Mouse (Mus musculus): ENCODE results near the gene Rpp14. TPM values are rescaled to one million over a fixed set of nuclear protein-coding genes. Genes with fewer than 3 reads are reported as not detected.
"Not testable (repeated sequence)": the region's sequence is repeated elsewhere in the genome, so short reads cannot be mapped to it uniquely, and the experiment has no call there.

Gene Rpp14
- polyA plus RNA-seq, 1 experiment from 2014 or later, result 16.0 TPM

DNA sequence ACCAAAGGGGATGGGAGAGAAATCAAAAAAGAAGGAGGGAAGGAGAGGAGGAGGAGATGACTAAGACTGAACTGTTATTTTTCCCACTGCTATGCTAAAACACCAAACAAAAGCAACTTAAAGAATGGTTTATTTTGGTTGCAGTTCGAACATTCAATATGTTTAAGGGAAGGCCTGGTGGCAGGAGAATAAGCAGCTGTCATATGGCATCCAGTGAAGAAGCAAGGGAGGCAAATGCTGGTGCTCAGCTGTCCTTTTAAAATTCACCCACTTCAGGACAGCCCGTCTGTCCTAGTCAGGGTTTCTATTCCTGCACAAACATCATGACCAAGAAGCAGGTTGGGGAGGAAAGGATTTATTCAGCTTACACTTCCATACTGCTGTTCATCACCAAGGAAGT lies 37.2 kb downstream of the Rpp14 start:
- 58% methylated on average over 2 of the region's 2 CpGs for WGBS (ENCODE audit: insufficient replicate concordance)
- H3K36me3 ChIP-seq (ENCODE audit: control insufficient read depth, insufficient read depth), result no peaks in the 10 kb centered on the region; the same call in 1 of the 2 replicates
- no peaks in the 10 kb centered on the region for H3K27me3 ChIP-seq (ENCODE audit: control insufficient read depth, insufficient read depth, low read depth, low read length)
- H3K27ac ChIP-seq (ENCODE audit: low read length), result no peak overlapping the region
- H3K4me2 ChIP-seq (ENCODE audit: low read depth, low read length), result no peak overlapping the region
- no peak for ATAC-seq (ENCODE audit: low read depth)
- no peaks in the 10 kb centered on the region for H3K9me3 ChIP-seq (replicated peaks; ENCODE audit: control insufficient read depth, low read length)
- no peak overlapping the region for H3K4me3 ChIP-seq (ENCODE audit: low read depth, low read length)
- no peak overlapping the region for H3K9ac ChIP-seq (ENCODE audit: low read depth, low read length)
- no peaks in the 10 kb centered on the region for H3K4me1 ChIP-seq (ENCODE audit: control insufficient read depth, low read depth, low read length)

DNA sequence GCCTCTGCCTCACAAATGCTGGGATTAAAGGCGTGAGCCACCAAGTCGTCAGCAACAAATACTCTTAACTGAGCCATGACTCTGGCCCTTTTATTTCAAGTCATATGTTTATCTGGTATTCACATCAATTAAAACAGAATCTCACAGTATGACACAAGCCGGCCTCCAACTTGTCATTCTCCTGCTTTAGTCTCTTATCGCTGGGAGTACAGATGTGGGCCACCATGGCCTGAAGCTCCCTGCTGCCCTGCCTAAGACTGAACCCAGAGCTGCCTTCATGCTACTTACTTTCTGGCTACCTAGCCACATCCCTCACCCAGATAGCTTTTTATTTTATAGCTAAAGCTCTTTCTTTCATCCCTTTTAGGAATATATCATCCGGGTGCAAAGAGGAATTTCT lies 39.3 kb downstream of the Rpp14 start:
- H3K36me3 ChIP-seq (ENCODE audit: control insufficient read depth, insufficient read depth), result peaks cover 2% of the 10 kb centered on the region; the same call in 1 of the 2 replicates
- no peaks in the 10 kb centered on the region for H3K9me3 ChIP-seq (replicated peaks; ENCODE audit: control insufficient read depth, low read length)
- no peak overlapping the region for H3K27ac ChIP-seq (ENCODE audit: low read length)
- no peak overlapping the region for H3K4me2 ChIP-seq (ENCODE audit: low read depth, low read length)
- no peak for ATAC-seq (ENCODE audit: low read depth)
- WGBS (ENCODE audit: insufficient replicate concordance), result 68% methylated on average over 5 of the region's 5 CpGs
- H3K4me1 ChIP-seq (ENCODE audit: control insufficient read depth, low read depth, low read length), result no peaks in the 10 kb centered on the region; the same call in 1 of the 2 replicates
- no peak overlapping the region for H3K9ac ChIP-seq (ENCODE audit: low read depth, low read length)
- no peaks in the 10 kb centered on the region for H3K27me3 ChIP-seq (ENCODE audit: control insufficient read depth, insufficient read depth, low read depth, low read length)
- H3K4me3 ChIP-seq (ENCODE audit: low read depth, low read length), result no peak overlapping the region

DNA sequence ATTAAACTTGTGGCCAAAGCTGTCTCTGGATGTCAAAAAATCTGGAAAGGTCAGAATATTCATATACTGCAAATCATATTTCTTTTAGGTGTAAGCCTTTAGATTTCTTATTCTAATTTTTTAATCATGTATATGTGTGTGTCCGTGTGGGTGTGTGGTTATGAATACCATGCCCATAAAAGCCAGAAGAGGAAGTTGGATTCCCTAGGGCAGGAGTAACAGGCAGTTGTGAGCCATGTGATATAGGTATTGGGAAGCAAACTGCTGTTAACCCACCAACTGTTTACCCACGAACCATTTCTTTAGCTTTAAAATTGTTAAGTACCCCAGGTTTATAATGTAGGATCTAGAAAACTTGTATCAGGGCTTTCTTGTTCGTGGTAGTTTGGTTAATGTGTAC lies 39.7 kb downstream of the Rpp14 start:
- no peaks in the 10 kb centered on the region for H3K27me3 ChIP-seq (ENCODE audit: control insufficient read depth, insufficient read depth, low read depth, low read length)
- H3K27ac ChIP-seq (ENCODE audit: low read length), result no peak overlapping the region
- H3K4me1 ChIP-seq (ENCODE audit: control insufficient read depth, low read depth, low read length), result no peaks in the 10 kb centered on the region; the same call in 1 of the 2 replicates
- peaks cover 2% of the 10 kb centered on the region; the same call in 1 of the 2 replicates for H3K36me3 ChIP-seq (ENCODE audit: control insufficient read depth, insufficient read depth)
- ATAC-seq (ENCODE audit: low read depth), result no peak
- WGBS (ENCODE audit: insufficient replicate concordance), result 50% methylated on average over 3 of the region's 3 CpGs
- no peak overlapping the region for H3K9ac ChIP-seq (ENCODE audit: low read depth, low read length)
- no peaks in the 10 kb centered on the region for H3K9me3 ChIP-seq (replicated peaks; ENCODE audit: control insufficient read depth, low read length)
- H3K4me2 ChIP-seq (ENCODE audit: low read depth, low read length), result no peak overlapping the region
- H3K4me3 ChIP-seq (ENCODE audit: low read depth, low read length), result no peak overlapping the region

DNA sequence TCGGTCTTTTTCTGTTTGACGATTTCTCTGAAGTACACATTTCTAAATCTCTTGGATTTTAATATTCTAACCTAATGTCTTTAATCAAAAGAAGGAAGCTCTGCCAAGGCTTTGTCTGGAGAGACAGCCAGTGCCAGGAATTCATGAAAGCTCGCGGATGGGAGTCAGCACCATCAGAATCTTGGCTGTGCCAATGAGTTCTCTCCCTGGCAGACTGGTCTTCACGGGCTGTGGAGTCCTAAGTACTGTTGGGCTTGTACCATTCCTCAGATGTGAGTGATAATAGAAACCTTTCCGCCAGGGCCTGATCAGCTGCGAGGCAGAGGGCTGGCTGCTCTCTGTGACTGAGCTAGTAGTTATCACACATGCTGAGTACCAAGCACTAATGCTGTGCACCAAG lies 43.0 kb downstream of the Rpp14 start:
- Histone ChIP-seq H3K9me3 (replicated peaks; ENCODE audit: control insufficient read depth, low read length) (no peaks in the 10 kb centered on the region), H3K27me3 (ENCODE audit: control insufficient read depth, insufficient read depth, low read depth, low read length) (no peaks in the 10 kb centered on the region), H3K4me2 (ENCODE audit: low read depth, low read length) (no peak overlapping the region), H3K4me1 (ENCODE audit: control insufficient read depth, low read depth, low read length) (no peaks in the 10 kb centered on the region; the same call in 1 of the 2 replicates), H3K27ac (ENCODE audit: low read length) (no peak overlapping the region), H3K36me3 (ENCODE audit: control insufficient read depth, insufficient read depth) (peaks cover 2% of the 10 kb centered on the region; the same call in 1 of the 2 replicates), H3K4me3 (ENCODE audit: low read depth, low read length) (no peak overlapping the region), H3K9ac (ENCODE audit: low read depth, low read length) (no peak overlapping the region)
- ATAC-seq (ENCODE audit: low read depth), result no peak
- 73% methylated on average over 7 of the region's 7 CpGs for WGBS (ENCODE audit: insufficient replicate concordance)

DNA sequence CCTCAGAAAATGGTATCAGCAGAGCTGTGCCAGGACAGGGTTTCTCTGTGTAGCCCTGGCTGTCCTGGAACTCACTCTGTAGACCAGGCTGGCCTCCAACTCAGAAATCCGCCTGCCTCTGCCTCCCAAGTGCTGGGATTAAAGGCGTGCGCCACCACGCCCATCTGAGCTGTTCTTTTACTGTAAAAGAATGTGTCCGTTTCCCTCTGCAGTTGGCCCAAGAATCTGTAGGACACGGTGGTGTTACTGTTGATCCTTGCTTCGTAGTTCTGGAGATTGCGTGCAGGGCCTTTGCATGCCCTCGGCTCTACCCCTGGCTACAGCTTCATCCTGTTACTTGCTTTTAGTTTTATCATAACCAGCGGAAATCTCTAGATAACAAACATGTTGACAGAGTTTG lies 43.4 kb downstream of the Rpp14 start:
- H3K36me3 ChIP-seq (ENCODE audit: control insufficient read depth, insufficient read depth); H3K4me3 ChIP-seq (ENCODE audit: low read depth, low read length); H3K4me2 ChIP-seq (ENCODE audit: low read depth, low read length); H3K27me3 ChIP-seq (ENCODE audit: control insufficient read depth, insufficient read depth, low read depth, low read length); H3K9me3 ChIP-seq (replicated peaks; ENCODE audit: control insufficient read depth, low read length); H3K27ac ChIP-seq (ENCODE audit: low read length); ATAC-seq (ENCODE audit: low read depth); H3K4me1 ChIP-seq (ENCODE audit: control insufficient read depth, low read depth, low read length); H3K9ac ChIP-seq (ENCODE audit: low read depth, low read length): not testable (repeated sequence)
- 78% methylated on average over 10 of the region's 10 CpGs for WGBS (ENCODE audit: insufficient replicate concordance)

DNA sequence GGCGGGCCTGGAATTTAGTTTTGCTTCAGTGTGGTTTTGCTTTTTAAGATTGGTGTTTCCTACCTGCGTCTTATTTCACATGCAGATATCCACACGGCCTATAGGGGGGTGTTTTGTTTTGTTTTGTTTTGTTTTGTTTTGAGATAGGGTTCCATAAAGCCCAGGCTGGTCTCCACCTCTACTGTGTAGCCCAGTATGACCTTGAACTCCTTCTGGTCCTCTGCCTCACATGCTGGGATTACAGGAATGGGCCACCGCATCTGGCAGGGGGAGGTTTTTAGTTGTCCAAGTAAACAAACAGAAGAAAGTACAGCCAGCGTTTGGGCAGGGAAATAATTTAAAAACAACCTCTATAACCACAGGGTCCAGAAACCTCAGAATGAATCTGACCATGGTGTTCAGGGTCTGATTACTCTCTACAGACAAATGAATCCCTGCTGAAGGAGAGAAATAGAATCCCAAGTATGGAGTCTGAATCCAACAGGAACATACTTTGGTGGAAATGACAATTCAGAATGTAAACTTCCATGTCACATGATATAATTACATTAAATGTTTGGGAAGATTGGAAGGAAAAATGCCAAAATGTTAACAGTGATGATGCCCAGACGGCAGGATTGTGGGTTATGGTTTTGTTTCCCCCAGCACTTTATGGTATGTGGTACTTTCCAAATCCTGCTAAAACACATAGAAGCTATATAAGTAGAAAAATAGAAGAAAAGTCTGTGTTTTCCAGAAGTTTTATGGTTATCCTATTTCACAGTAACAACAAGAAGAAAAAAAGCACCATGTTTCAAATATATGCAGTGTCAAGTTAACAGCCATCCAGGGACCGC lies 44.1 kb downstream of the Rpp14 start:
- peaks cover 2% of the 10 kb centered on the region; the same call in 1 of the 2 replicates for H3K36me3 ChIP-seq (ENCODE audit: control insufficient read depth, insufficient read depth)
- WGBS (ENCODE audit: insufficient replicate concordance), result 62% methylated on average over 7 of the region's 7 CpGs
- H3K4me1 ChIP-seq (ENCODE audit: control insufficient read depth, low read depth, low read length), result no peaks in the 10 kb centered on the region; the same call in 1 of the 2 replicates
- H3K9me3 ChIP-seq (replicated peaks; ENCODE audit: control insufficient read depth, low read length), result no peaks in the 10 kb centered on the region
- no peak overlapping the region for H3K9ac ChIP-seq (ENCODE audit: low read depth, low read length)
- no peak overlapping the region for H3K27ac ChIP-seq (ENCODE audit: low read length)
- no peak overlapping the region for H3K4me3 ChIP-seq (ENCODE audit: low read depth, low read length)
- H3K27me3 ChIP-seq (ENCODE audit: control insufficient read depth, insufficient read depth, low read depth, low read length), result no peaks in the 10 kb centered on the region
- 0 out of 2 replicates have a peak, but pooled peaks have one; percentile 21 for ATAC-seq (ENCODE audit: low read depth)
- no peak overlapping the region for H3K4me2 ChIP-seq (ENCODE audit: low read depth, low read length)

DNA sequence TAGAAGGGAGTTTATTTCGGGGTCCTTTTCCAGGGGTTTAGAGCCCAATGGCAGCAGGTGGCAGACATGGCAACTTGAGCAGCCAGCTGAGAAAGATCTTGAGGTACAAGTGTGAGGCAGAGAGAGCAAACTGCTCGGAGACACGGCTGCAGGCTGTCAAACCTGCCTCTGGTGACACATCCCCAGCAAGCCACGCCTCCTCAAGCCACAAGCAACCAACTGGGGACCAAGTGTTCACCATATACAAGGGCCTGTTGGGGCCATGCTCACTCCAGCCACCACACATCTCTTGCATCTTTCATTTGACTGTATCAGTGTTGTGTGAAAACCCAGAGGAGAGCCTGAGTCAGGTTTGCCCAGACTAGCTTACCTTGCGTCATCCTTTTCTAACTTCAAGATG lies 47.8 kb downstream of the Rpp14 start:
- H3K4me3 ChIP-seq (ENCODE audit: low read depth, low read length), result no peak overlapping the region
- H3K4me2 ChIP-seq (ENCODE audit: low read depth, low read length), result no peak overlapping the region
- no peak overlapping the region for H3K27ac ChIP-seq (ENCODE audit: low read length)
- H3K4me1 ChIP-seq (ENCODE audit: control insufficient read depth, low read depth, low read length), result no peaks in the 10 kb centered on the region; the same call in 1 of the 2 replicates
- H3K9me3 ChIP-seq (replicated peaks; ENCODE audit: control insufficient read depth, low read length), result no peaks in the 10 kb centered on the region
- WGBS (ENCODE audit: insufficient replicate concordance), result 58% methylated on average over 5 of the region's 5 CpGs
- 0 out of 2 replicates have a peak, but pooled peaks cover 2% of the 10 kb centered on the region for H3K36me3 ChIP-seq (ENCODE audit: control insufficient read depth, insufficient read depth)
- H3K27me3 ChIP-seq (ENCODE audit: control insufficient read depth, insufficient read depth, low read depth, low read length), result no peaks in the 10 kb centered on the region
- no peak overlapping the region for H3K9ac ChIP-seq (ENCODE audit: low read depth, low read length)
- no peak for ATAC-seq (ENCODE audit: low read depth)

DNA sequence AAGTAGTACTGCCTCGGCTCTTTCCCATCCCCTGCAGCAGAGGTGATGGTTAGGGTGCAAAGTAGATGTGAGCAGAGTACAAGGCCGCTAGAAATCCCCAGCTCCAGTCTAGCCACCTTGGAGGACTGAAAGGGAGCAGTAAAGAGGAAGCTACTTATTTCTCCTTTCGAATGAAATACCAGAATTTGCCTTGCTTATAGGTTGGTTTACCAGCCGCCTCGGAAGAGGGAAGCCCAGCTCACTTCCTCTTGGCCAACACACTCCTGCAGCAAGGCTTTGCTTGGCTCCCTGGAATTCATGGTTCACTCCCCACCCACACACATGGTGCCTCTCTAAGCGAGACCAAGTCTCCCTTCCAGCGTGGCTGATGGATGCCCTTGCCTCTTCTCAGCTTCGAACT lies 52.6 kb downstream of the Rpp14 start:
- Histone ChIP-seq H3K9ac (ENCODE audit: low read depth, low read length) (no peak overlapping the region), H3K36me3 (ENCODE audit: control insufficient read depth, insufficient read depth) (no peaks in the 10 kb centered on the region), H3K9me3 (replicated peaks; ENCODE audit: control insufficient read depth, low read length) (no peaks in the 10 kb centered on the region), H3K27me3 (ENCODE audit: control insufficient read depth, insufficient read depth, low read depth, low read length) (no peaks in the 10 kb centered on the region), H3K4me3 (ENCODE audit: low read depth, low read length) (no peak overlapping the region), H3K4me2 (ENCODE audit: low read depth, low read length) (no peak overlapping the region), H3K27ac (ENCODE audit: low read length) (no peak overlapping the region), H3K4me1 (ENCODE audit: control insufficient read depth, low read depth, low read length) (no peaks in the 10 kb centered on the region)
- ATAC-seq (ENCODE audit: low read depth), result peak; percentile 32; the same call in 1 of the 2 replicates
- WGBS (ENCODE audit: insufficient replicate concordance), result 42% methylated on average over 8 of the region's 8 CpGs

DNA sequence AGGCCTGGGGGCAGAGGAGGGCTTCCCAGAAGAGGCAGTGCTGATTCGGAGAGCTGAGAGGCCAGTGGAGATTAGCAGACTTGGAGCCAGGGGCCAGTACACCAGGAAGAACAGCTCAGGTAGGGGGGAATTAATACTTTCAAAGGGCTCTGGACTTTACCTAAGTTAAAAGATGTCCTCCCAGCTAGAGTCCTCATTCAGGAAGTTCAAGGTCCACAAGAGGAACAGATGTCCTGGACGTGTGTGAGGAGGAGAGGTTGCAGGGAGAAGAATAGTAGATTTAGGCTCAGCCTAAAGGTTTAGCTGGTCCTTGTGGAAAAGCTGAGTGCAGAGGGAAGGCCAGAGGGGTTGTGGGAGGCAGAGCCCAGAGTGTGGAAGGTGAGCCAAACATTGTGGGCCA lies 54.1 kb downstream of the Rpp14 start:
- no peak for ATAC-seq (ENCODE audit: low read depth)
- Histone ChIP-seq H3K4me3 (ENCODE audit: low read depth, low read length) (no peak overlapping the region), H3K9me3 (replicated peaks; ENCODE audit: control insufficient read depth, low read length) (no peaks in the 10 kb centered on the region), H3K9ac (ENCODE audit: low read depth, low read length) (no peak overlapping the region), H3K27ac (ENCODE audit: low read length) (no peak overlapping the region), H3K36me3 (ENCODE audit: control insufficient read depth, insufficient read depth) (peaks cover 2% of the 10 kb centered on the region; the same call in 1 of the 2 replicates), H3K4me2 (ENCODE audit: low read depth, low read length) (no peak overlapping the region), H3K4me1 (ENCODE audit: control insufficient read depth, low read depth, low read length) (no peaks in the 10 kb centered on the region), H3K27me3 (ENCODE audit: control insufficient read depth, insufficient read depth, low read depth, low read length) (no peaks in the 10 kb centered on the region)
- WGBS (ENCODE audit: insufficient replicate concordance), result 57% methylated on average over 2 of the region's 2 CpGs

Data from liver, embryonic 16.5 days (tissue).